Mouse (Mus musculus) cortical plate, adult 2 months (tissue): Measurements from ENCODE around the gene Dffa.
"Not testable (repeated sequence)": the region's sequence is repeated elsewhere in the genome, so short reads cannot be mapped to it uniquely, and the experiment has no call there.

Source experiments
- CTCF ChIP-seq: fragments of 200-500 bp; IDR thresholded peaks from 2 replicates; pipeline ENCODE4 v1.5.1; 2011; ENCODE audit warnings: mild to moderate bottlenecking, control low read depth, low read length; ENCODE audit not compliant: insufficient read depth; ENCODE audit errors: extremely low read depth
- POLR2A ChIP-seq: fragments of 200-500 bp; IDR thresholded peaks from 2 replicates; pipeline ENCODE4 v1.6.1; 2011; ENCODE audit warnings: mild to moderate bottlenecking, low read length, control low read depth; ENCODE audit not compliant: insufficient read depth; ENCODE audit errors: extremely low read depth

GRCm38 (mm10) chr4:149169926-149170325, 66.0 kb downstream of the Dffa start:
- TF ChIP-seq CTCF, POLR2A: not testable (repeated sequence)
